Mouse (Mus musculus): ENCODE measurements around the gene Erc2.

The Erc2 gene

DNA sequence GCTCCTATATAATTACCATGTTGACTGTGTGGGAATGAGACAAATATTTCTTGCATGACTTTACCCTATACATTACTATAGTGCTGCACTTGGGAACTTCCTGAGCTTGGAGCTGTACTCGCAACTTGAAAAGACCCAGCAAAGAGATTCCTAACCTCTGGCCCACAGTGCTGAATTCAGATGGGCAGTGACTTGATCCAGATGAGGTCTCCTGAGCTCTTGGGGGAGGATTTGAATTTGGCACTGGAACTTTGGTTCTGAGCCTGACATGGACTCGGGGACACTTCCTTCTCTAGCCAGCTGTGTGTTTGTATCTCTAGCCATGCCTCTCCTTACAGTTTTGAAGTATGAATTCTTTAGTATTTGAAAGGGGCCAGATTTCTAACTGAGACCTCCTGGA, 666.7 kb downstream of the Erc2 start:
- no peak for DNase-seq (ENCODE audit: low read depth, low spot score)

- no peak for DNase-seq (ENCODE audit: low read depth, low spot score)
These were observed 671.7 kb downstream of the Erc2 start for GRCm38 (mm10) chr14:28293921-28294320.

GRCm38 (mm10) chr14:28295145-28295544, 672.9 kb downstream of the Erc2 start:
- DNase-seq (ENCODE audit: low read depth, low spot score) = no peak

GRCm38 (mm10) chr14:28300095-28300494, 677.9 kb downstream of the Erc2 start:
- DNase-seq (ENCODE audit: low read depth, low spot score) = no peak

DNA sequence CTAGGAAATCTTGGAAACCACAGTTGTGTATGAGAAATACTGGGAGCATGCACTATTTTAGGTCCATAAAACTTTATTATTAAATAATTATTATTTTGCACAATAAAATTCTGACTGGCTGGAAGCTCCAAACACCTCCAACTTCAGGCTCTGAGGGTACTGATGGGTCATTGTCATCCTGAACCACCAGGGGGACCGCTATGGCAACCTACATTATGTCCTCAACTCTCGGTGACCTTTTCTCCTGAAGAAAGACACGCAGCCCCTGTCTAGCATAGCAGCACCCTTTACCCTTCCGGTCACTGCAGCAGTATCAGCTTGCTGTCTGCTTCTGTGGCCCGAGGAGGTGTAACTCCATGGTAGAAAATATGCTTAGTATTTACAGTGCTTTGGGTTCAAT, 679.0 kb downstream of the Erc2 start:
- no peak for DNase-seq (ENCODE audit: low read depth, low spot score)

DNA sequence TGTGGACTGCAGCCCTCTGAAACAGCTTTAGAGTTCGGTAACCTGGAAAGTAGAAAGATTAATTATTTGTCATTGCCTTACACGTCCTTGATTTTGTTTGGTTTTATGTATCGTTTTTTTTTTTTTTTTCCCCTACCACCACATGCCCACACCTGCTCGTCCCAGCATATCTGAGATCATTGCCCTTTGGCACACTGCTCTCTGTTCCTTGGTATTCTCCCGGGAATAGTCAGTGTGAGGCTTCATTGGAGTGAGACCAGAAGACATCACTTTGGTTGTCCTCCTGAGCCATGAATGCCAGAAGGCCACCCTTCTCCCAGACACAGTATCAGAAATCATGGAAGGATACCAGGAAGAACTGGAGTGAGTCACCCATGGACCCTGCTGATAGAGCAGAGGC, 681.9 kb downstream of the Erc2 start:
- no peak for DNase-seq (ENCODE audit: low read depth, low spot score)

DNA sequence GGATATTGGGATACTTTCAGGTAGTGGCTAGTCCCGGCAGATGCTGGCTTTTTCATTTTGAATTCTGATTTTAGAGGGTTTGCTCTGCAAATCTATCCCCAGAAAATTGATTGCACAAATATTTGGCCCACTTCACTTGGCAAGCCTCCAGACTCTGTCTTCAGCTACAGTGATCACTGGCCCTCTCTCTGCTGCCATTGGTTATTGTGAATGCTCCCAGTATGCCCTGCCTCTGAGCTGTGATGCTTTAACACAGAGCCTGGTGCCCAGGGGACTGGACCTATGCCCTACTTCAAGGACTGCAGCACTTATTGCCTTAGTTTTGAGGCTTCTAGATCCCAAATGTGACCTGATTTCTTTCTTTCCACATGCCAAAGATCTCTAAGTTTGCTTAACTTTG, 686.4 kb downstream of the Erc2 start:
- no peak for DNase-seq (ENCODE audit: low read depth, low spot score)

GRCm38 (mm10) chr14:28316851-28317250, 694.6 kb downstream of the Erc2 start:
- DNase-seq (ENCODE audit: low read depth, low spot score) = no peak

DNA sequence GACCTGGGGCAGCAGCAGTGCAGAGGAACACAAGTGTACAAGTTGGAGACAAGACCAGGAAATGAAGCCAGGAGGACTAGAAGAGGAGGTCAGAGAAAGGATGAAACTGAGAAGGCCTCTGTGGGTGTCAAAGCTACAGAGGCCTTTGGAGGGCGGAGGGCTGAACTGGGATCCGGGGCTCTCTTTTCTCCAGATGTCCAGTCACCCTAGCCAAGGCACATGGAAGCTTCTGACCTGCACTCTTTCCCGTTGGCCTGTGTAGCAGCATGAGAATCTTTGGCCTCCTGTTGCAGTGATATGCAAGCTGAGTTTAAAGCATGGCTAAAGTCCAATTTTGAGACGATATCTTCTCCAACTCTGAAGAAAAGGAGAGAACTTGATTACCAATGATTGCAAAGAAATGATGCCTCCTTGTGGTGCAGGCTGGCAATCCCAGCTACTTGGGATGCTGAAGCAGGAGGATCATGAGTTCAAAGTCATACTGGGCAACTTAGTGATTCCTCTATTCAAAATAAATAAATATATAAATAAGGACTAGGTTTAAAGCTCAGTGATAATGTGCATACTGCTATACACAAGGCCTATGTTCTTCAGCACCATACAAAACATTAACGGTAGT, 699.8 kb downstream of the Erc2 start:
- DNase-seq (ENCODE audit: low read depth, low spot score) = no peak

DNA sequence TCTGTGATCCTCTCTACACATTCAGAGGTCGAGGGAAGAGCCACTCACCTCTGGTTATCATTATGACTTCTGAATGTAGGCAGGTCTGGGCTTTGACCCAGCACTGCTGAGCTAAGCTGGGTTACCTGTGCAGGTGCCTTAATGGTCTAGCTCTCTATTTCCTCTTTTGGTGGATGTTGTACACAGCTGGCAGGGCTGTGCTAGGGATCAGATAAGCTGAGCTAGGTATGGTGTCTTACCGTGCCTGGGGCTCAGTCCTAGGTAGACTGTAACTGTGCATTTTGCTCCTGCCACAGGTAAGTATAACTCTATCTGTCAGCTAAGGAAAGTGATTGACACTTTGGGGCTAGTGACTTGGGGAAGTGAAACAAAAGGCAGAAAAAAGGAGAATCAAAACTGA, 701.0 kb downstream of the Erc2 start:
- no peak for DNase-seq (ENCODE audit: low read depth, low spot score)

DNA sequence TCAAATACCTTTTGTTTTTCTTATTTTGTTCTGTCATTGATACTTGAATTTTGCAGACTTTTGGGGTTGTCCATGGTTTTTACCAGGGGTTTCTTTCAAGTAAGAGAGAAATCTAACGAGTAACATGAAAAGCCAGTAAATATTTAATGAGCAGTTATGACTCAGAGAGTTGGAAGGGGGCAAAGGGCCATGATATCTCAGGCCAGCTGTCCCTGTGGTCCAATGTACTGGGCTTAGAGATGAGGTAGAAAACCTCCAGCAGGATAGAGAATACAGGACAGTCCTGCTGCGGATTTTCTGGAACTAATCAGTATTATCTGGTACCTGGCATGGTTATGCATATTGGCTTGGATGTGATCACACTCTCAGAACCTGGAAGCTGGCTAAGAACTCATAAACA, 701.5 kb downstream of the Erc2 start:
- DNase-seq (ENCODE audit: low read depth, low spot score) = no peak

- DNase-seq (ENCODE audit: low read depth, low spot score) = no peak
These were observed 704.2 kb downstream of the Erc2 start for GRCm38 (mm10) chr14:28326456-28326855.

DNA sequence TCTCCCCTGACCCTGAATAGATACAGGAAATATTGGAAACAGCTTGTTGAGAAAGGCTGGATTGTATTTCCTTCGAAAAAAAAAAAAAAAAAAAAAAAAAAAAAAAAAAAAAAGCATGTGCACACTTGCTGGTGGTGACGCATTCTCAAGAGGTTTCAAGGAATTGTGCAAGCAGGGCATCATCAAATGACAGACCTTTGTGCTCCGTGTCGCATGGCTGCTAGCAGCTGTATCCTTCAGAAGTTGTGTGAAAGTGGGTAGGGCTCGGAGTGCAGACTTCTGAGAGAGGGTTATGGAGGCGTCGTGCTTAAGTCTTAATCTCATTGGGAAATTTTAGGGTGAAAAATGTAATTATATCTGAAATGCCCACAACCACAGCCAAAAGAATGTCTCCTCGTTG, 706.3 kb downstream of the Erc2 start:
- no peak for DNase-seq (ENCODE audit: low read depth, low spot score)

GRCm38 (mm10) chr14:28331108-28331507, 708.9 kb downstream of the Erc2 start:
- DNase-seq (ENCODE audit: low read depth, low spot score) = no peak

- DNase-seq (ENCODE audit: low read depth, low spot score) = no peak
These were observed 710.2 kb downstream of the Erc2 start for GRCm38 (mm10) chr14:28332351-28332953.

DNA sequence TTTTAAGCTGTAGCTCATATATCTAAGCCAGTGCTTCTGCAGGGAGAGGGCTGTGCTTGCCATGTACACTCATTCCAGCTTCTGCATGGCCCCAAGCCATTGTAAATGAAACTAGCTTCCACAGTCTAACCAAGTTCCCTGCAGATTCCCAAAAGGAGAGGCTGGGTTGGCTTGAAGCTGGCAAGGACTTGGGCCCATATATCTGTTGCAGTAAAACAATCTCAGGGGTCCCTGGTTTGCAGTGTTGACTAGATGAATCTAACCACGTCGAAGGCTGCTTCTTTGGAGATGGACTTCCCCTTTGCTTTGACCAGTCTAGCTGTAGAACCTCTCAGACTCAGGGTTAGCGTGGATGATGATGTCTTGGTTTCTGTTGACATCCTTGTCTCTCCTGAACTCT, 716.9 kb downstream of the Erc2 start:
- no peak for DNase-seq (ENCODE audit: low read depth, low spot score)

- DNase-seq (ENCODE audit: low read depth, low spot score) = no peak
These were observed 726.9 kb downstream of the Erc2 start for GRCm38 (mm10) chr14:28349129-28349528.

DNA sequence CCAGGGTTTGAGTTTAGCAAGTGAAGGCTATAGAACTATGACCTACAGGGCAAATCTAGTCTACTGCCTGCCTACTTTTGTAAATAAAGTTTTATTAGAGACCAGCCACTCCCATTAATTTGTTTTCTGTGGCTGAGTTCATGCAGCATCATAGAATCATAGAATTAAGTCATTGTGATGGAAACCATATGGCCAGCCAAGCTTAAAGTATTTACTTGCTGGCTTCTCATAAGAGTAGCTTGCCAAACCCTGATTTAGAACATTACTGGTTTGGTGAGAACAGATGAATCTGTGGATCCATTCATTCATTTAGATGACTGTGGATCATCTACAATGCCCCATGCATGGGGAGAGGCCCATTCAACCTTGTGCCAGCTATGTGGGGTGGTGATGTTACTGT, 733.8 kb downstream of the Erc2 start:
- no peak for DNase-seq (ENCODE audit: low read depth, low spot score)

GRCm38 (mm10) chr14:28359502-28359901, 737.3 kb downstream of the Erc2 start:
- no peak for DNase-seq (ENCODE audit: low read depth, low spot score)

- no peak for DNase-seq (ENCODE audit: low read depth, low spot score)
These were observed 737.8 kb downstream of the Erc2 start for GRCm38 (mm10) chr14:28359983-28360382.

GRCm38 (mm10) chr14:28362336-28362735, 740.1 kb downstream of the Erc2 start:
- no peak for DNase-seq (ENCODE audit: low read depth, low spot score)

DNA sequence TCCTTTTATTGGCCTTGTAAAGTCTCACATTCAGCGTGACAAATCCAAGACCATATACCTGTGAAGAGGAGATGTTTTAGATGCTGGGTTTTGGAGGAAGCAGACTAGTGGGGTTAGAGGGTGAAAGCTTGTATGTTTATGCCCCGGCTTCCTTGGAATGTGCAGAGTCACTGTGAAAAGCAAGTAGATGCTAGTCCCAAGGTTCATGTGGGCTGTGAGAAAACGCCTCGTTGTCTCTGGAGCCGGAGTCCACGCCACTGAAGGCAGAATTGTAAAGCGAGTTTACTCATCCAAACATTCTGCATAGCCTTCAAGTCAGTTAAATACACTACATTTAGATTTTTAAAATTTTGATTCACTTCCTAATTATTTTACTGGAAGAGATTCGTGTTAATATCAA, 748.5 kb downstream of the Erc2 start:
- no peak for DNase-seq (ENCODE audit: low read depth, low spot score)

DNA sequence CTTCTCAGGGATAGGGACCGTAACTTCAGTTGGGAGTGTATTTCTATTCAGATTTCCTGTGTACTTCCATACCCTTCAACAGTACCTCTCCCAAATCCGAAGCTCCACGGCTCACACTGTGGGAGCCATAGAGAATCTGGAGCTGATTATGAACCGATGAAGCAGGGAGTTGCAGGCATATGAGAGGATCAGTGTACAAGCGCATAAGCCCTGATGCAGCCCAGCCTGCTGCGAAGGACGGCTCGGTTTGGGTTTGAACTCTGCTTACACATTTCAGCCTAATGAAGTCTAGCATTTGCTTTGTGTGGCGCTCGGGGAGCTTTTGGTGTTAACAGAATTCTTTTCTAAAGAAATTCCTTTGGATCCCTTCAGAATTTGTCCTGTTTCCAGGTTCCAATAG, 749.4 kb downstream of the Erc2 start:
- DNase-seq (ENCODE audit: low read depth, low spot score) = no peak

- DNase-seq (ENCODE audit: low read depth, low spot score) = peak; percentile 20
These were observed 753.4 kb downstream of the Erc2 start for GRCm38 (mm10) chr14:28375642-28376091.
